Mouse (Mus musculus): ENCODE results near the gene Ubxn2a. TPM values are rescaled to one million over a fixed set of nuclear protein-coding genes. Genes with fewer than 3 reads are reported as not detected.
A peak's percentile ranks its signal among the peaks of the same experiment; 100 is the strongest.

Gene Ubxn2a
- total RNA-seq, 2 experiments from 2014 or later: 56.5 to 60.3 TPM

- H3K4me3 ChIP-seq: peak within 1 kb of the TSS; percentile 31; the same call in 1 of the 2 replicates
- TF ChIP-seq CTCF (IDR thresholded peaks at IDR 0.05): no peak
- intact Hi-C loops (cut with DNase I): no loop called here
- DNase-seq (ENCODE audit: extremely low spot score in 1 of 2, low spot score in 2 of 2): peak; percentile 33 to 40
- no peak within 1 kb of the TSS for H3K27ac ChIP-seq
These were observed 33.2 kb downstream of the Ubxn2a start, which contains the start of gene Mfsd2b for GRCm38 (mm10) chr12:4874161-4874927. Mfsd2b (minus strand) TSS chr12:4874359.

- TF ChIP-seq CTCF (IDR thresholded peaks at IDR 0.05): no peak
- H3K27ac ChIP-seq: no peak overlapping the region
- H3K4me3 ChIP-seq: no peak overlapping the region
- intact Hi-C loops (cut with DNase I): no loop called here
- no peak for DNase-seq (ENCODE audit: extremely low spot score in 1 of 2, low spot score in 2 of 2)
These were observed 34.0 kb downstream of the Ubxn2a start for GRCm38 (mm10) chr12:4873531-4873930.

- H3K4me3 ChIP-seq: no peak overlapping the region
- H3K27ac ChIP-seq: no peak overlapping the region
- DNase-seq (ENCODE audit: extremely low spot score in 1 of 2, low spot score in 2 of 2): no peak
- intact Hi-C loops (cut with DNase I): no loop called here
- no peak for TF ChIP-seq CTCF (IDR thresholded peaks at IDR 0.05)
These were observed 34.5 kb downstream of the Ubxn2a start for GRCm38 (mm10) chr12:4872983-4873477.

- no peak; the same call in 1 of the 2 replicates for TF ChIP-seq CTCF (IDR thresholded peaks at IDR 0.05)
- H3K4me3 ChIP-seq: no peak overlapping the region
- no peak for DNase-seq (ENCODE audit: extremely low spot score in 1 of 2, low spot score in 2 of 2)
- intact Hi-C loops (cut with DNase I): no loop called here
- no peak overlapping the region for H3K27ac ChIP-seq
These were observed 35.2 kb downstream of the Ubxn2a start for GRCm38 (mm10) chr12:4872273-4872672.

GRCm38 (mm10) chr12:4871260-4871659 lies 36.2 kb downstream of the Ubxn2a start:
- DNase-seq (ENCODE audit: extremely low spot score in 1 of 2, low spot score in 2 of 2): no peak
- Histone ChIP-seq H3K27ac (no peak overlapping the region), H3K4me3 (no peak overlapping the region)
- intact Hi-C loops (cut with DNase I): no loop called here
- no peak for TF ChIP-seq CTCF (IDR thresholded peaks at IDR 0.05)

- Histone ChIP-seq H3K27ac (no peak overlapping the region), H3K4me3 (no peak overlapping the region)
- TF ChIP-seq CTCF (IDR thresholded peaks at IDR 0.05): no peak
- DNase-seq (ENCODE audit: extremely low spot score in 1 of 2, low spot score in 2 of 2): no peak
- intact Hi-C loops (cut with DNase I): no loop called here
These were observed 38.6 kb downstream of the Ubxn2a start for GRCm38 (mm10) chr12:4868924-4869323.

GRCm38 (mm10) chr12:4864338-4864690 lies 43.2 kb downstream of the Ubxn2a start:
- Histone ChIP-seq H3K4me3 (no peak overlapping the region), H3K27ac (peak overlapping the region; percentile 36)
- intact Hi-C loops (cut with DNase I): no loop called here
- no peak for TF ChIP-seq CTCF (IDR thresholded peaks at IDR 0.05)
- peak; percentile 38 for DNase-seq (ENCODE audit: extremely low spot score in 1 of 2, low spot score in 2 of 2)

- no peak overlapping the region for H3K4me3 ChIP-seq
- H3K27ac ChIP-seq: peak overlapping the region; percentile 15; the same call in 1 of the 2 replicates
- no peak for DNase-seq (ENCODE audit: extremely low spot score in 1 of 2, low spot score in 2 of 2)
- intact Hi-C loops (cut with DNase I): no loop called here
- no peak for TF ChIP-seq CTCF (IDR thresholded peaks at IDR 0.05)
These were observed 43.7 kb downstream of the Ubxn2a start for GRCm38 (mm10) chr12:4863654-4864337.

- Histone ChIP-seq H3K4me3 (no peak overlapping the region), H3K27ac (no peak overlapping the region)
- peak; percentile 30 for TF ChIP-seq CTCF (IDR thresholded peaks at IDR 0.05)
- intact Hi-C loops (cut with DNase I): no loop called here
- DNase-seq (ENCODE audit: extremely low spot score in 1 of 2, low spot score in 2 of 2): no peak
These were observed 44.8 kb downstream of the Ubxn2a start for GRCm38 (mm10) chr12:4862672-4863071.

GRCm38 (mm10) chr12:4859241-4859914 lies 48.1 kb downstream of the Ubxn2a start:
- no peak for DNase-seq (ENCODE audit: extremely low spot score in 1 of 2, low spot score in 2 of 2)
- no peak for TF ChIP-seq CTCF (IDR thresholded peaks at IDR 0.05)
- no peak overlapping the region for H3K4me3 ChIP-seq
- intact Hi-C loops (cut with DNase I): loop anchor here (5.0 kb wide), 1 partner anchor 113 kb away; no protein-coding TSS in a partner anchor
- no peak overlapping the region for H3K27ac ChIP-seq

GRCm38 (mm10) chr12:4856834-4857233 lies 50.7 kb downstream of the Ubxn2a start:
- H3K4me3 ChIP-seq: no peak overlapping the region
- DNase-seq (ENCODE audit: extremely low spot score in 1 of 2, low spot score in 2 of 2): no peak
- no peak overlapping the region for H3K27ac ChIP-seq
- peak; percentile 35 for TF ChIP-seq CTCF (IDR thresholded peaks at IDR 0.05)
- intact Hi-C loops (cut with DNase I): loop anchor here (5.0 kb wide), 1 partner anchor 115 kb away; no protein-coding TSS in a partner anchor

GRCm38 (mm10) chr12:4856160-4856559 lies 51.3 kb downstream of the Ubxn2a start:
- TF ChIP-seq CTCF (IDR thresholded peaks at IDR 0.05): peak; percentile 42
- H3K4me3 ChIP-seq: no peak overlapping the region
- no peak for DNase-seq (ENCODE audit: extremely low spot score in 1 of 2, low spot score in 2 of 2)
- no peak overlapping the region for H3K27ac ChIP-seq
- intact Hi-C loops (cut with DNase I): loop anchor here (5.0 kb wide), 1 partner anchor 116 kb away; no protein-coding TSS in a partner anchor

Data from left cerebral cortex, adult 2 months (tissue).